Mouse (Mus musculus): ENCODE results near the gene Rpl14.

Rpl14 gene

DNA sequence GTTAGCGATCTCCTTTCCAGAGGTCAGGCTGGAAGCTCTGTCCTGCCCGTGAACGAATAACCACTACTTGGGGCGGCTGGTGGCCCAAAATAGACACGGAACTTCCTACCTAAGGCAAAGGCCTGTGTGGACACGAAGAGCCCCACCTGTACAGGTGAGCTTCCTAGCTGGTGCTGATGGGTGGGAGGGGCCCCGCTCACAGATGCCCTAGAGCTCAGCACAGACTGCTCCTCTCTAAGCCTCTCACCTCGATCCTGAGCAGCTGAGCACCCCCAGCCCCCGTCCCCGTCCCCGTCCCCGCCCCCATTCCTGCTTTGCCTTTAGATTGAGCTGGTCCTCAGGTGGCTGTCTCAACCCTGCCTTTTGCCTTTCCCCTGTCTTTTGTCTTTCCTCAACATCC lies 32.7 kb downstream of the Rpl14 start:
- peak; percentile 23 for DNase-seq (ENCODE audit: low spot score)

DNA sequence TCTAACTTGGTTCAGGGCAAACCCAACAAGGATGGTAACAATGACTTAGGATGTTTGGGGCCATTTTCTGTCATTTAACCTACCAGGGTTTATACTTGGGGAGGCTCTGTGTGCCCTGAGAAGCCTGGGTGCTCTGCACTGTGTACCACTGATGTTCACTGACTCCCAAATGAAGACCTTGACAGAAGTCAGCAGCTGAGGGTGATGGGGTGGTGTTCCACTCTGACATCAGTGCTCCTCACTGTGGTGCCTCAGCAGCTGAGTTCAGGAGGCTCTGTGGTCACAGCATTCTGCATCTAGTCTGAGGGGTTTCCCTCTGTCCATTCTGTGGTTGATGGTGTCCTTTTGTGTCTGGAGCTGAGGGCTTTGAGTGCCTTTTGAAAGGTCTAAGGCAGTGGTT lies 39.8 kb downstream of the Rpl14 start:
- no peak for DNase-seq (ENCODE audit: low spot score)

DNA sequence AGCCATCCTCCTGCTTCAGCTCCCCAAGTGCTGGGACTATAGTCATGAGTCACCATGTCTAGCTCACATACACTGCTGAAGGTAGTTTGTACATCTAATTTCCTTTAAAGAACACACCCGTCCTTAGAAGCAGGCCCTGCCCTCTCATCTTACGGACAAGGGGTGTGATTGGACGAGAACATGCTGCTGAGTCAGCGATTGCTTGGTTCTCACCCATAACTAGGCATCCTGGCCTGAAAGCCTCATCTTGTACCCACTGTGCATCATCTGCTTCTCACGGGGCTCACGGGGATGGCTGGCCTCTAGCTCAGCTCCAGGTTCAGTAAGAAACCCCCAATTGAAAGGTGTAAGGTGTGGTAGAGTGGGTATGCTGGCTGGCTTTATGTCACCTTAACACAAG lies 42.8 kb downstream of the Rpl14 start:
- DNase-seq (ENCODE audit: low spot score): no peak

DNA sequence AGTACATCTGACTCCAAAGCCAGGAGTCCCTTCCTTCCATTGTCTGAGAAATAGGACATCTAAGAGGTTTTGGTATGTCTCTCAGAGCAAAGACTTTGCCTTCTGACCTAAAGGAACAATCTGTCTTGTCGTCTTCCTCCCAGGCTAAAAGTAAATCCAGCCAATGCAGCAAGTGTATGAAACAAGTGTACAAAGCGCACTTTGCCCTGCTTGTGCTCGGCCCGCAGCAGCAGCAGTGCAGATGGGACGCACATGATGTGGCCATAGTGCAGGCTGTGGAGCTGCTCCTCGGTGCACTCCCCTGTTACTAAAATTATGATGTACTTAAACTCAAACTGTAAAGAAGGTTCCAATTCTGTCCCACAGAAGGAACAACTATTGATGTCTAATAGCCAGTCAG lies 46.9 kb downstream of the Rpl14 start:
- DNase-seq (ENCODE audit: low spot score): no peak

DNA sequence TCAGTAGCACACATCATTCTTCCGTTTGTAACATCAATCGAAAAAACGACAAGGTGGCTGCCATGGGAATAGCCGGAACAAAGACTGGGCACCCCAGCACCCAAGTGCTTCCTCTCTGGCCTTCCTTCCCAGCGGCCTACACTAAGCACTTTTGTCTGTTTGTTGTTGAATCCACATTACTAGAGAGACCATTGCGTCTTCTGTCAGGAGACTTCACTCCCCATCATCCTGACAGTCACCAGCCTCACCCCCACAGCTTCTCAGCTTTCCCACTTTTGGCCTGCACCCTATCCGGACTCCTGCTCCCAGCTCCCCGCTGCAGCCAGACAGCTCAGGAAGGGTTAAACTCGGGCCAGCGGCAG lies 48.1 kb downstream of the Rpl14 start:
- DNase-seq (ENCODE audit: low spot score): no peak

DNA sequence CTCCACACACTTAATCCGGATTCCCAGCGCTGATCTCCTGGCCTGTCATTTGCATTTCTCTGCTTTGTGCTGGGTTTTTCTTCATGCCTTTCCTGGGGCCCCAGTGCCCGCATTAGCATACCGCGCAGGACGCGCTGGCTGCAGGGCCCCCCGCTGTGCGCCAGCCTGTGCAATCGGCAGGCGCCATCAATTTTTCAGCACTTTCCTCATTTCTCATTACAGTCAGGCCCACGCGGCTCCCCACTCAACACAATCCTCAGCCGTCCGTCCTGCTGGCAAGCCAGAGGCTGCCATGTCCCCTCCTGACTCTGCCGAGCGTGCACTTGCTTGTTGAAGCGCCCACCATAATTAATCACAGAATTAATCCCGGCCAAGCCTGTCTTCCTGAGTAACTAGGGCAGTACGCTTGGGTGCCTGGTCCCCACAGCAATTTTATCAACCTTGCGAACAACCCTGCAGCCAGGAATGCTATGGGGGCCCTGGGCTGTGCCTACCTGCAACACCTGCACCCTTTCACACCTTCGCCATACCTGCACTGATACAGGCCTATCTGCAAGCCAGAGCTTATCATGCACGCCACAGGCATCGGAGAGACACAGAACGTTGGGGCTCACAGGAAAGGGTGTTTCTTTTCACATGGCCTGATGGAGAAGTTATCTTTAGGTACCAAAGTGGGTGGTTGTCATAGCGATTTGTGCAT lies 48.6 kb downstream of the Rpl14 start:
- DNase-seq (ENCODE audit: low spot score): no peak

DNA sequence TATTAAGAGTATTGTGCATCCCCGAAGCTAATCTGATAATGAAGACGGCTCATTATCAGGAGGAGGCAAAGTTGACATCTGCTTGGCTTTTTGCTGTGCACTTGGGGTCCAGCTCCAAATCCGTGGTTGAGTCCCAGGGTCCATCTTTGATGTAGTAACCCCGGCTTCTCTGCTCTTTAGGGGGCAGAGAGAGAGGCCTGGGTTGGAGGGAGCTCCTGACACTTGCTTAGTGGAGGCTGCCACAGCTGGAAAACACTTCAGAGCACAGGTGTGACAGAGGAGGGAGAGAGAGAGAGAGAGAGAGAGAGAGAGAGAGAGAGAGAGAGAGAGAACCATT lies 49.1 kb downstream of the Rpl14 start:
- DNase-seq (ENCODE audit: low spot score): no peak

Data from urinary bladder, postnatal 25 days (tissue).